Mouse (Mus musculus) kidney, embryonic 16.5 days (tissue): ENCODE results near the gene Tma7. TPM values are rescaled to one million over a fixed set of nuclear protein-coding genes. Genes with fewer than 3 reads are reported as not detected.

Experiments used
- ATAC-seq: fragments of 200-750 bp; cut with Nextera tagmentation; 2 replicates; pipeline ENCODE4 v1.8.0; 2017; ENCODE audit warnings: moderate TSS enrichment; ENCODE audit not compliant: low FRiP score, low TSS enrichment
- H3K27ac ChIP-seq: fragments of 300-500 bp; sonication (generic); 2 replicates; pipeline ENCODE4 v1.5.1; 2014; ENCODE audit warnings: low read length
- H3K27me3 ChIP-seq: fragments of 300-500 bp; sonication (generic); 2 replicates; pipeline ENCODE4 v1.6.1; 2014; ENCODE audit warnings: low read length, control low read depth, mixed read lengths; ENCODE audit not compliant: insufficient read depth
- H3K36me3 ChIP-seq: fragments of 300-500 bp; sonication (generic); 2 replicates; pipeline ENCODE4 v1.6.1; 2014; ENCODE audit warnings: low read length, control low read depth, mixed read lengths; ENCODE audit not compliant: insufficient read depth
- H3K4me1 ChIP-seq: fragments of 300-500 bp; sonication (generic); 2 replicates; pipeline ENCODE4 v1.6.1; 2014; ENCODE audit warnings: low read length, control low read depth, mixed read lengths; ENCODE audit not compliant: insufficient read depth
- H3K4me2 ChIP-seq: fragments of 300-500 bp; sonication (generic); replicated peaks from 2 replicates; pipeline ENCODE4 v1.6.1; 2014; ENCODE audit warnings: low read depth, low read length
- H3K4me3 ChIP-seq: fragments of 300-500 bp; sonication (generic); 2 replicates; pipeline ENCODE4 v1.5.1; 2014; ENCODE audit warnings: mild to moderate bottlenecking, low read length
- H3K9ac ChIP-seq: fragments of 300-500 bp; sonication (generic); replicated peaks from 2 replicates; pipeline ENCODE4 v1.6.1; 2014; ENCODE audit warnings: low read length
- H3K9me3 ChIP-seq: fragments of 300-500 bp; sonication (generic); 2 replicates; pipeline ENCODE4 v1.6.1; 2016; ENCODE audit warnings: low read length, control low read depth
- WGBS: fragments of 180-500 bp; shearing (Covaris S2); extraction: QIAGEN DNeasy Blood & Tissue Kit; methylation state at CpG from one replicate; pipeline ENCODE4 v1.1.7; 2014; 5-methylcytosine and 5-hydroxymethylcytosine counted together
- polyA plus RNA-seq: library from polyadenylated mRNA; unstranded; fragments of >200 nt; fragmentation: Nextera tagmentation; extraction: Ambion mirVana; gene quantifications from 2 replicates; pipeline ENCODE4 v1.2.1, GENCODE M21; 2015

The Tma7 gene
- polyA plus RNA-seq, 1 experiment from 2014 or later: 494 TPM

DNA sequence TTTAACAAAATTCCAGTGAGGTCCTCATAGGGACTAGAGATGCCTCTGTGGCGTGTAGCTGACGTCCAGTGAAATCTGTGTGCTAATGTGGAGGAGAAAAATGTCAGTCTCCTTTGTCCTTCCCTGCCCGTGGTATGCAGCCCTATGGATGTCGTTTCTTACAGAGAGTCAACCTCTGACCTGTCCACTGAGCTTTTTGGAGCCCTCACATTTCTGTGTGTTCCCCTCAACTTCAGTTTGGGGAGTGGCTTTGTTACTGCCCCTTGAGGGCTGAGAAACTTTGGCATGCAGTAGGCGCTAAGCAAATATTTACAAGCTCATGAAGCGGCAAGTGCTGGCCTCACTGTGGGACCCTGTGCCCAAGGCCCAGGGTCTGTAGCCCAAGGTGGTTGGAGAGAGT lies 14.9 kb upstream of the Tma7 start:
- no peaks in the 10 kb centered on the region for H3K9me3 ChIP-seq
- peak overlapping the region; percentile 98 for H3K9ac ChIP-seq
- peak overlapping the region; percentile 75 for H3K4me3 ChIP-seq
- no peaks in the 10 kb centered on the region for H3K27me3 ChIP-seq
- peaks cover 65% of the 10 kb centered on the region for H3K4me1 ChIP-seq
- peak overlapping the region; percentile 99 for H3K27ac ChIP-seq
- peak overlapping the region; percentile 74 for H3K4me2 ChIP-seq
- ATAC-seq: no peak
- H3K36me3 ChIP-seq: peaks cover 16% of the 10 kb centered on the region
- 20% methylated on average over 6 of the region's 6 CpGs for WGBS

DNA sequence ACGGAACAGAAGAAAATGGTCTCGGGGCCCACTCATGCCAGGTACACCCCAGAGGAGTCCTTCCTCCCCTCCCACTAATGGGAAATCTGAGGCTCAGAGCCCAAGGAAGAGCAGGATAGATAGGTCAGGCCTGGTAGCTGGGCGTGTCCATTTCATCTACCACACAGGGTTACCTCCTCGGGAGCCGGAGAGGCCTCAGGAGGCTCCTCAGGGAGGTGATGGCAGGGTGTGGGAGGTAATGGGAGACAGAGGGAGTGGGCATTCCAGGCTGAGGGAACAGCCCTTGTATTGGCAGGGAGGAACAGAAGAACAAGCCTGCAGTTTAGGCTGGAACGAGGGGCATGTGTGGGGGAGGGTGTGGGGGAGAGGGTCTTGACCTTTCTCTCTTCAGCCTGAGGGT lies 14.5 kb upstream of the Tma7 start:
- Histone ChIP-seq H3K27ac (peak overlapping the region; percentile 99), H3K4me2 (peak overlapping the region; percentile 74), H3K9me3 (no peaks in the 10 kb centered on the region), H3K27me3 (no peaks in the 10 kb centered on the region), H3K4me1 (peaks cover 65% of the 10 kb centered on the region), H3K9ac (peak overlapping the region; percentile 98), H3K4me3 (peak overlapping the region; percentile 75), H3K36me3 (peaks cover 13% of the 10 kb centered on the region)
- peak; percentile 14; the same call in 1 of the 2 replicates for ATAC-seq
- 24% methylated on average over 6 of the region's 6 CpGs for WGBS

DNA sequence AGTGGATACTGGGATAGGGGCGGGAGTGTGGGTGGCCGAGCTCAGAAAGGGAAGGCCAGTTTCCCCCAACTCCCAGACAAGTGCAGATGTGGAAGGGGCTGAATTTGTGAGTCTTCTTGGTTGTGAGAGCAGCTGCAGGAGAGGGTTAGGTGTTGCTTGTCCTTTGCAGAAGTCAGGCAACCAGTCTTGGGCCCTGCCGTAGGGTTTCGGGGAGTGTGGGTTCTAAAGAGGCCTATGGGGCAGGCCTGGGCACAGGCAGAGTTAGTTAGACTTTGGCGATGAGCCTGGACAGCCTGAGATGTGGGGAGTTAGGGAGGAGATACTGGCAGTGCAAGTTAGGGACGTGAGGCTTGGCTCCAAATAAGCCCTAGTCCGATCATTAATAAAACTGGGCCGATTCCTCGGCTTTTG lies 13.9 kb upstream of the Tma7 start:
- Histone ChIP-seq H3K36me3 (peaks cover 17% of the 10 kb centered on the region), H3K27me3 (no peaks in the 10 kb centered on the region), H3K9ac (peak overlapping the region; percentile 98), H3K27ac (peak overlapping the region; percentile 99), H3K4me2 (peak overlapping the region; percentile 74), H3K4me3 (peak overlapping the region; percentile 75), H3K9me3 (no peaks in the 10 kb centered on the region), H3K4me1 (peaks cover 69% of the 10 kb centered on the region)
- ATAC-seq: no peak
- WGBS: 13% methylated on average over 9 of the region's 9 CpGs

DNA sequence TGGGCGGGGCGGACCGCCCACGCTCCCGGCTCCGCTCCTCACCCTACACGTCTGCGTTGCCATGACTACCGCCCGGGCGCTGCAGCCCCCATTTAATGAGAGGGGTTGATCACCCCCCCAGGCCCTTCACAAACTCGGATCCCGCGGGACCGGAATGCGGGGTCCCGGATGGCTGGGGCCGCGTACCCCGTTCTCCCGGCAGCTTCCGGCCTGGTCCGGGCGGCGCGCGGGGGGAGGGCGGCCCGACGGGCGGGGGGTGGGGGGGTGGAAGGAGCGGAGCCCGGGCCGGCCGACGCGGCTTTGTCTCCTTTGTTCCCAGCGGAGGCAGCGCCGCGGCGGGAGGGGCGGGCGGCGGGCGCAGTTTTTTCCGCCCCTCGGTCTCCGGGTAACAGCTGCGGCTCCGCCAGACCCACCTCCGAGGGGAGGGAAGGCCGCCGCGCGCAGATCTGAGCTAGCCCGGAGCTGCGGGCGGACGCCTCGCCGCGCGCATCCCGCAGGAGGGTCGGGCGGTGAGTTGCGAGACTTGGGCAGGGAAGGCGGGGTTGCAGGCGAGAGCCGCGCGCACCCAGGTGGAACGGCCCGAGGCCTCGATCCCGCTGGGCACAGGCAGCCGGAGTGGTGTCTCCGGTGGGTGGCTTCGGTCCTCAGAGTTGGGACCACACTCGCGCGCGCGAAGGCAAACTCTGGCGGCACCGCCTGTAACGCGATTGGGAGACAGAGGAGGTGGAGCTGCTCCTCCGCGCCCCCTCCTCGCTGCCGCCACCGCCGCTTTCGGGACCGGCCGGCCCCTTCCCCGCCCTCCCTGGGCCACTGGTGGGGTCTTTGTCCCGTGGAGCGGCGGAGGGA lies 13.0 kb upstream of the Tma7 start, which contains the start of gene Plxnb1:
Plxnb1 (plus strand) TSS at position 253 of the 846 bp plus-strand sequence.
- H3K27ac ChIP-seq: peak within 1 kb of the TSS; percentile 99
- peak within 1 kb of the TSS; percentile 75 for H3K4me3 ChIP-seq
- 0% methylated on average over 82 of the region's 102 CpGs for WGBS
- peak within 1 kb of the TSS; percentile 98 for H3K9ac ChIP-seq
- H3K27me3 ChIP-seq: no peaks in the 10 kb centered on the region
- ATAC-seq: peak; percentile 46
- peak within 1 kb of the TSS; percentile 74 for H3K4me2 ChIP-seq
- peaks cover 69% of the 10 kb centered on the region for H3K4me1 ChIP-seq
- peaks cover 13% of the 10 kb centered on the region for H3K36me3 ChIP-seq
- H3K9me3 ChIP-seq: no peaks in the 10 kb centered on the region

DNA sequence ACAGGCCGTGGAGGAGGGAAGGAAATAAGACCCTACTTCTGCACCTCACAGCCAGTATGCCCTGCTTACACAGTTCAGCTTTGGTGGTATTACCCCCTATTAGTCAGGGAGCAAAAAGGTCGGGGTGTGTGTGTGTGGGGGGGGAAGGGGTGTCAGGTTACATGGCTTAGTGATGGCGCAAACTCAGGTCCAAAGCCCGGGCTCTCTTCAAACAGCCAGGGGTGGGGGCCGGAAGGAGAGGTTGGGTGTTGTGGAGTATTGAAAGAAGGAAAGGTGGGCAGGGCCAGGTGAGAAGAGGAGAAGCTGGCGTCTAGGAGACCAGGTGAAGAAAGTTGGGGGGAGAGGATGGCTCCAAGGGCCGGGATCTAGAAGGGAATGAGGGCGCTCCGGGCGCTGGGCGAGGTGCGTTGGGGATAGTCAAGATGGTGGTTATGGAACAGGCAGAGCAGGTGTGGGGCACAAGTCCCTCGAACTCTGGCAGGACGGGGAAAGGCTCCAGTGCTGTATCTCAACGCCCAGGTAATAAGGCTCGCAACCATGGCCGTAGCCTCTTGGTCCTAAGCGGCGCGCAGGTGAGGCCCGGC lies 12.3 kb upstream of the Tma7 start:
- Histone ChIP-seq H3K4me1 (peaks cover 66% of the 10 kb centered on the region), H3K9me3 (no peaks in the 10 kb centered on the region), H3K36me3 (peaks cover 8% of the 10 kb centered on the region), H3K27me3 (no peaks in the 10 kb centered on the region), H3K27ac (peak overlapping the region; percentile 99), H3K4me3 (peak overlapping the region; percentile 75), H3K9ac (peak overlapping the region; percentile 98), H3K4me2 (peak overlapping the region; percentile 74)
- WGBS: under 1% methylated on average over 21 of the region's 21 CpGs
- peak; percentile 13 for ATAC-seq

DNA sequence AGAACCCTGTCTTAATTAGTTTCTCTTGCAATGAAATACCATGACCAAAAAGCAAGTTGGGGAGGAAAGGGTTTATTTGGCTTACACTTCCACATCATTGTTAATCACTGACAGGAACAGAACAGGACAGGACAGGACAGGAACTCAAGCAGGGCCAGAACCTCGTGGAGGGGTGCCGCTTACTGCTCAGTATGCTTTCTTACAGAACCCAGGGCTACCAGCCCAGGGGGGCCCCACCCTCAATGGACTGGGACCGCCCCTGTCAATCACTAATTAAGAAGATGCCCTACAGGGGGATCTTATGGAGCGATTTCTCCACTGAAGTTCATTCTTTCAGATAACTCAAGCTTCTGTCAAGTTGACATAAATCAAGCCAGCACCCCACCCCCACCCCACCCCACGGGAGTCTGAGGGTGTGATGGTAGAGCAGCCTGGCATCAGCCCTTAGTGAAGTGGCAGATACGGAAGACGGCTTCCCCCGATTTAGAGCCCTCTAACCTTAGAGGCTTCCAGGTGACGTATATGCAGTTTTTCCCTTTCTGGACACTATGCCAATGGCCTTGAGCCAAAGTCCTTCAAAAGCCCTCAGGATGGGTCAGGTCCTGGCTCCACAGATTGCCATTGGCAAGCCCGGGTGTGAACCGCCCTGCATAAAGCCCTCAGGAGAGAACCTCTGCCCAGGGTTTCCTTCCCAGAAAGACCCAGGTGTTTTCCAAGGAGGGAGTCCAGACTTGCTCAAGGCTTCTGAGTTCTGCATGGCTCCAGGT lies 11.6 kb upstream of the Tma7 start:
- H3K4me2 ChIP-seq: peak overlapping the region; percentile 74
- no peaks in the 10 kb centered on the region for H3K9me3 ChIP-seq
- peak overlapping the region; percentile 75 for H3K4me3 ChIP-seq
- peaks cover 60% of the 10 kb centered on the region for H3K4me1 ChIP-seq
- ATAC-seq: peak; percentile 3; the same call in 1 of the 2 replicates
- 12% methylated on average over 11 of the region's 11 CpGs for WGBS
- peaks cover 8% of the 10 kb centered on the region for H3K36me3 ChIP-seq
- H3K9ac ChIP-seq: peak overlapping the region; percentile 98
- no peaks in the 10 kb centered on the region for H3K27me3 ChIP-seq
- peak overlapping the region; percentile 99 for H3K27ac ChIP-seq

DNA sequence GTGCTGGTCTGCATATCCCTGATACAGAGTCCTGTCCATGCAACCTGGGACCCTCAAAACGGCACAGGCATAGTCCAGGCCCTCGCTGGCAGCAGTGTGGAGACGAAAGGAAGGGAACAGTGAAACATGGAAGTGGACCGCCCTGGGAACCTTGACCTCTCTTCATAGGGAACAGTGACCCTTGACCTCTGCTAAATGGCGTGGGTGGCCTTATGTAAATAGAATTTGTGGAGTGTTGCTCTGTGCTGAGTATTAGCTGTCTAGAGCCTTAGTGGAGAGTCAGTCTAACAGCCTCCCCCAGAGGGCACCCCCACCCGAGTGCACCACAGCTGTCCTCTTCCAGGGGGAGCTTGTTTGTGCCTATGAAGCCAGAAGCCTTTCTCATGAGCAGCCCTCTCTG lies 10.4 kb upstream of the Tma7 start:
- ATAC-seq: no peak
- Histone ChIP-seq H3K4me2 (no peak overlapping the region), H3K27ac (peak overlapping the region; percentile 54; the same call in 1 of the 2 replicates), H3K9ac (no peak overlapping the region), H3K4me1 (peaks cover 54% of the 10 kb centered on the region), H3K9me3 (no peaks in the 10 kb centered on the region), H3K27me3 (no peaks in the 10 kb centered on the region), H3K36me3 (peaks cover 8% of the 10 kb centered on the region), H3K4me3 (no peak overlapping the region)
- 46% methylated on average over 6 of the region's 6 CpGs for WGBS

DNA sequence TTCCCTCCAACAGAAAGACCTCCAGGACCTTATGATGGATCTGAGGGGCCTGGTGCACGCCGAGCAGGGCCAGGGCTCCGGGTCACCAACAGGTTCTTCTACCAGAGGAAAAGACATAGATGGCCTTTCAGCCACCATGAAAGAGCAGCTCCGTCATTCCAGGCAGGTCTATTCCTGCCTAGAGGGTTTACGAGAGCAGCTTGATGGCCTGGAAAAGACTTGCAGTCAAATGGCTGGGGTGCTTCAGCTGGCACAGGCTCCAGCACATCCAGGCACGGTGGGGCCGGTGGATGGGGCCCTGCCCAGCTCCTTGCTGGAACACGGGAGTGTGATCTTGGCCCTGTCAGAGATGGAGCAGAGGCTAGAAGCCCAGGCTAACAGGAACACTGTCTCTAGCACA lies 9.4 kb upstream of the Tma7 start:
- 79% methylated on average over 8 of the region's 8 CpGs for WGBS
- no peak overlapping the region for H3K4me2 ChIP-seq
- H3K27me3 ChIP-seq: no peaks in the 10 kb centered on the region
- H3K36me3 ChIP-seq: peaks cover 8% of the 10 kb centered on the region
- no peak overlapping the region for H3K27ac ChIP-seq
- H3K4me1 ChIP-seq: peaks cover 45% of the 10 kb centered on the region
- H3K4me3 ChIP-seq: no peak overlapping the region
- H3K9me3 ChIP-seq: no peaks in the 10 kb centered on the region
- no peak overlapping the region for H3K9ac ChIP-seq
- ATAC-seq: no peak

DNA sequence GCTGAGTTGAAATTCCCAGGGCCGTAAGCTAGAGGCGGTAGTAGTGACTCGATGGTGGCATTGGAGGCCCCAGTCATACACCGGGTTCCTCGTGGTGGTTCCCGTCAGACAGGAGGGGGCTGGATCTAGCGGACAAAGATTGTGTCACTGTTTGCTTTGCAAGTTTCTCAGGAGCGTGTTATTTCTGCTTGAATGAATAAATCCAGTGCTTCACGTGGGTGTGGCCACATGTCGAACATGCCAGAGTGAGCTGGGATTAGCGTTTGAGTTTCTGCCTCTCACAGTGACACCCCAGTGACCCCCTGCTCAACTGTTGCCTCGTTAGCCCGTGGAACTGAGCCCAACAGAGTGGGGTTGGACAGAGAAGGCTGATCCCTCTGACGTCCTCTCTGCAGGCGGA lies 8.1 kb upstream of the Tma7 start:
- no peak overlapping the region; the same call in 1 of the 2 replicates for H3K27ac ChIP-seq
- no peak for ATAC-seq
- H3K27me3 ChIP-seq: no peaks in the 10 kb centered on the region
- peaks cover 36% of the 10 kb centered on the region for H3K4me1 ChIP-seq
- H3K9me3 ChIP-seq: no peaks in the 10 kb centered on the region
- no peak overlapping the region for H3K4me3 ChIP-seq
- H3K9ac ChIP-seq: 0 out of 2 replicates have a peak overlapping the region, but pooled peaks have one; percentile 4
- 44% methylated on average over 15 of the region's 15 CpGs for WGBS
- peaks cover 8% of the 10 kb centered on the region for H3K36me3 ChIP-seq
- no peak overlapping the region for H3K4me2 ChIP-seq
